Mouse (Mus musculus) brain, adult 2 months (tissue): ENCODE results near the gene Smoc2.
A peak's percentile ranks its signal among the peaks of the same experiment; 100 is the strongest.

Experiments
- DNase-seq: peaks from one replicate; pipeline ENCODE4 v3.0.0; 2011; ENCODE audit warnings: low read depth, low spot score

Smoc2 gene

DNA sequence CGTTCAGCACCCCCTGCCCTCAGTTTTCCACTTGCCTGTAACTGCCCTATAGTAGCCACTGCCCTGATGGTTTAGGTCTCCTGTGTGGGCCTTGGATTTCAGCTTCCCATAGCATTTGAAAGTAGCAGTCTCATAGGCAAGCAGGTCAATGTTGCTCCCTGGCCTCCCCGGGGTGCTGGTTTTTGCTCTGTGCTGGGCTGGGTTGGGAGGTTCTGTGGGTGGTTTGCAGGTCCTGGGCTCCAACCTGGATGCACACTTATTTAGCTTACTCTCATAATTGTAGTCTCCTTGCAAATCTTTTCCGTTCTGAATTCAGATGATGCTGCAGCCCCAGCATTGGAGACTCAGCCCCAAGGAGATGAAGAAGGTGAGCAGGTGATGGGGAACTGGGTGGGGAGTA, 67.6 kb downstream of the Smoc2 start:
- DNase-seq = no peak

DNA sequence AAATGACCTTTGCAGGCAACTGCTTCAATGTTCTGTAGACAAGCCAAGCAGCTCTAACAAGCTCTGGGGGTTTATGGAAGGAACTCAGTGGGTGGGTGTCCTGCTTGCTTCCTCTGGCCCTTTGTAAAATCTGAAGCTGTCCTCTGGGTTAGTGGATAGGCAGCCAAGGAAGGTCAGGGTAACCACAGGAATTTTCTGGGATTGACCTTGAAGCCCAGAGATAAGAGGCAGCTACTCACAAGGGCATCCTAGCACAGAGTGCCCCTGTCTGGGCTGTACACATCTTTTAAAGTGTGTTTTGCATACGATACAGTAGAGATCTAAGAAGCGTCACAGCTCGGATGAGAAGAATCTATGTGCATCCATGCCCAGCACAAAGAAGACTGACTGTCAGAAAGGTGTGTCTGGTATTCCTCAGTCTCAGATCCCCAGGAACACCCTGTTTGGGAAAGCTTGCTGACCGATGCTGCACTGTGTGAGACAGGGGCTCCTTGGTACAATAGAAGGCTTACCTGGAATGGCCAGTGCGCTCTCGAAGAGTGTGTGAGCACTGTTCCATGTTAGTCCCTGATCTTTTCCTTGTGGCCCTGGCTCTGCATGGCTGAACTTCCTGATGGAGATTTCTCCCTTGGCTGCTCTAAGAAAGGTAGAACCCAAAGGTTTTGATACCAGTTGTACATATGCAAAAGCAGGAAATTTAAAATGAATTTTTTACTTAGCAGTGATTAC, 69.9 kb downstream of the Smoc2 start:
- no peak for DNase-seq

DNA sequence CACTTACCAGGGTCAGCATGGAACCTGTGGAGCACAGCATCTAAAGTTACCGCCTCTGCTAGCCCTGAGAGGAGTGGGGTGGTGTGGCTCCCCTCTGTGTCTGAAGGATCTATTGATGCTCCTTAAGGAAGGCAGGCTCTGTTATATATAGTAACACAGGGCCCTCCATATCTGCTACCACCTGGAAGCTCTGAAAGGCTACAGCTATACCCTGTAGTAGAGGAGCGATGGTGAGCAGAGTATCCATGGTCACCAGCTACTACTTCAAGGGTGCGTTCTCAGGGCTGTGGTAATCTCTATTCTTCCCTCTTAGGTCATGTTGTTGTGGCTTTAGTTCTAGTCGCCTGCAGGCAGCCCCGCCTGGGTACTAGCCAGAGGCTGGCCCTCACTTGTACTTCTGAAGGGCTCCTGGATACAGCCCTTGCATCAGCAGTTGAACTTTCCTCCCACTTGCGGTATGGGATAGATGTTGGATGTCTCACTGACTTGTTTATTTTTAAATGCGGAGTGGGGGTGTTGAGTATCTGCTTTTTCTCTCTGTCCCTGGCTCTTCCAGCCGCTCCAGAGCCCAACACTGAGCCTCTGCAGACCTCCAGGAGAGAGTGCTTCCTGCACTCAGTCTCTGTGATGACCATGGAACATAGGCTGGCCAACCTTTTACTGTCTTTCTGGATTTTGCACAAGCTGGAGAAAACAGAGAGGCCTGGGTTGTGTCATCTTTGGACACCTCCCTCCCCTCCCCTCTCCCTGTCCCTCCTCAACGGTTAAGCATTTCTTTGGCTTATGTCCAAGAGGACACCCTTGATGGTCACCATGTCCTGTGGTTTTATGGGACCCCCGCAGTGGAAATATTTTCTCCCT, 74.1 kb downstream of the Smoc2 start:
- no peak for DNase-seq

DNA sequence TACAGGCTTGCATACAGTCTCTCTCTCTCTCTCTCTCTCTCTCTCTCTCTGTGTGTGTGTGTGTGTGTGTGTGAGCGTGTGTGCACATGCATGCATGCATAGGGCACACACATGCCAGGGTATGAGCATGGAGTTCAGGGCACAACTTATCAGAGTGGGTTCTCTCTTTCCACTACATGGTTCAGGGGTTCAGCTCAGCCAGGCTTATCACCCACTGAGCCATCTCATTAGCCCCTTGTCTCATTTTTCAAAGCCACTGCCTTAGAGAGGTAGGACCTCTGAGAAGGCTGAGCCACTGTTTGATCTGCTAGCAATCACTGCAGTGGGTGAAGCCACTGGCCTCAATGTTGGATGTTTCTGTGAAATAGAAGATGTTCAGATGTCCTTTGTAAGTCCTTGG, 82.2 kb downstream of the Smoc2 start:
- no peak for DNase-seq

DNA sequence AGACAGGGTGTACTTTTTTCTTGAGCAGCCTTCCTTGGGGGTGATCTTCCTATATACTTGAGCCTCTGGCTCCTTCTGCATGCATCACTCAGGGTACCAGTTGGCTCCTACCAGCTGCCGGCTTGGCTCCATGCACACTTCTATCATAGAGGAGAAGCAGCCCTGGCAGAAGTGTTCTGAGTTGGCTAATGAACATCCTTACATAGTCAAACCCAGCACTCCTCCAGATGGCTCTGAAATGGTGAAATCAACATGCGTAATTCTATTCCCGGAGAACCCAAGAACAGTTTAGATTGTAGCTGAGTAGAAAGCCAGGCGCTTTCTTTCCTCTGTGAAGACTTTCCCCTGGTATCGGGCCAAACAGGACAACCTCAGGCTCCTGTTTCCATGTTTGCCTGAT, 91.2 kb downstream of the Smoc2 start:
- peak; percentile 92 for DNase-seq

GRCm38 (mm10) chr17:14371606-14372005, 92.3 kb downstream of the Smoc2 start:
- peak; percentile 10 for DNase-seq

GRCm38 (mm10) chr17:14372324-14373145, 93.2 kb downstream of the Smoc2 start:
- peak; percentile 75 for DNase-seq

DNA sequence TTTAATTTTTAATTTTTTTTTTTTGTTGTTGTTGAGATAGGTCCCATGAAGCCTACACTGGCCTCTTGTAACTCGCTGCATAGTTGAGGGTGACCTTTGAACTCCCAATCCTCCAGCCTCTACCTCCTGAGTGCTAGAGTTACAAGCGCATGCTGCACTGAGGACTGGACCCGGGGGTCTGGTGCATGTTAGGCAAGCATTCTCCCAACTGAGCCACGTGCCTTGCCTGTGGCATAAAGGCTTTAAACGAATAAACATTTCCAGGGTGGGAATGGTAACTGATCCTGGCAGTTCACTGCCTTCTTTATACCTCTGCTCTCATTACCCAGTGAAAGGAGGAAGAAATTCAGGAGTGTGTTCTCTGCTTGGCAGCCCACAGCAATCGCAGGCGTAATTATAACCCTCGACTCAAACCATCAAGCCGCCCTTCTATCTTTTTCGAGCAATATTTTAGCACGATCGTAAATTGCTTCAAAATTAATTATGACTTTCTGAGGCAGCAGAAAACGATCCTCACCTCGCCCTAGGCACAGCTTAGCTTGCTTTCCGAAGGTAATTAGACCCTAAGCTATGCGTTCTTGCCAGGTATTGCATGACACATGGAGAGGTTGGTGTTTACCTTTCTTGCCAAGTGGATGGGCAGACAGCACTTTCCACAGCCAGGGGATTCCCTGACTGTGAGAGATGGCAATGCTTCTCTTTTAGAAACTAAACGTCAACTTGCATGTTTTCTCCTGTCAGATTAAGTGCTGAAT, 99.6 kb downstream of the Smoc2 start:
- no peak for DNase-seq

- no peak for DNase-seq
Measured at GRCm38 (mm10) chr17:14379518-14379917, 100.2 kb downstream of the Smoc2 start.

GRCm38 (mm10) chr17:14379966-14380365, 100.7 kb downstream of the Smoc2 start:
- DNase-seq = no peak

GRCm38 (mm10) chr17:14380526-14380925, 101.2 kb downstream of the Smoc2 start:
- DNase-seq = no peak

DNA sequence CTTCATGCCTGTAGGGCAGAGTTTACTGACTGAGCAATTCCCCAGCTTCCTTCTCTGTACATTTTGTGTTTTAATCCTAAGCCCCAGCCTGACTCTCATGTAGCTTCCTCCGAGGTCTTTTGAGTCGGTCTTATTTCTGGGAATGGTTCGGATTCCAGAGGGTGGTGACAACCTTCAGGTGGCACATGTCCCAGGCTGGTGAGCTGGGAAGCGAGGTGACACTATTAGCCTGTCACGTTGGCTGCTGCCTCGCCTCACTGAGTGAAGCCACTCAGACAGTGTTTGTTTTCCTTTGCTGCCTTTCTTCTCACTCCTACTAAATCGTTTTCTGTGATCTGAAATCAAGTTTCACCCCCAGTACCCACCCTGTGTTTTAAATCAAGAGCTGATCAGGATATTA, 102.2 kb downstream of the Smoc2 start:
- DNase-seq = no peak

- no peak for DNase-seq
Measured at GRCm38 (mm10) chr17:14383981-14384380, 104.7 kb downstream of the Smoc2 start.

- DNase-seq = no peak
Measured at GRCm38 (mm10) chr17:14384980-14385379, 105.7 kb downstream of the Smoc2 start.

- no peak for DNase-seq
Measured at GRCm38 (mm10) chr17:14387261-14387660, 108.0 kb downstream of the Smoc2 start.

DNA sequence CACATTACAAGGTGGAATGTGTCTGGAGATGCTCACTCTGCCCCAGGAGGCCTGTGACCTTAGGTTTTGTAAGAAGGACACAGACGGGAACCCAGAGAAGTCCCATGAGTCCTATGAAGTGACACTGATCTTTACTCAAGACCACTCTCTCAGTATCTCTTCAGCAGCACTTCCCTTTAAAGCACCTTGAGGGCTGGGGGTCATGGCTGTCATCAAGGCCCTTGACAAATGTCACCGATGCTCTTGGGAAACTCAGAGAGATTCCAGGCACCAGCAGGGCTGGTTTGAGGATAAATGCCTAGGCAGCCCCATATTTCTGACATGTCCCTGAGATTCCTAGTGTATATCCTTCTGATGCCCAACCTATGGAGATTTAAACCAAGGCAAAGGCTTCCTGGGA, 113.1 kb downstream of the Smoc2 start:
- DNase-seq = no peak

DNA sequence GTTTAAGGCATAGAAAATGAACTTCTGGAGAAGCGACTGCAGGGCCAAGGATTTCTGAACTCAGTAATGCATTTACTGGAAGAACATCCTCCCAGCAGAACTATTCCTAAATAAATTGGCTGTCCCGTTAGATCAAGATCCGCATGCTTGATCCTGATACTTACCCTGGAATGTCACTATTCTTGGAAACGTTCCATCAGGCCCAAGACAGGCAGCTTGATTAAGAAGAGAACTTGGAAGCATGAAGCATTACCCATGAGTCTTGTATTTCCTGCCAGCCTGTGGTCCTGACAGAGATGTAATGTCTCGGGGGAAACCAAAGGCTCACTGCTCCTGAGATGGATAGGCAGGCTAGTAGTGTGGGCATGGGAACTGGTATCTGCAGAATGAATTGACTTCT, 115.6 kb downstream of the Smoc2 start:
- DNase-seq = no peak

- DNase-seq = peak; percentile 63
Measured at GRCm38 (mm10) chr17:14397456-14397855, 118.2 kb downstream of the Smoc2 start.

- DNase-seq = no peak
Measured at GRCm38 (mm10) chr17:14398650-14399424, 119.5 kb downstream of the Smoc2 start.

GRCm38 (mm10) chr17:14400960-14401359, 121.7 kb downstream of the Smoc2 start:
- DNase-seq = peak; percentile 32

GRCm38 (mm10) chr17:14407874-14408273, 128.6 kb downstream of the Smoc2 start:
- DNase-seq = no peak
